Mouse (Mus musculus): ENCODE measurements at regions not wholly inside any gene's neighbourhood (a gene's known extent, or its start where the extent isn't known, plus 50 kb on each side); places are given as distances from the start of the nearest gene placed in this dataset.

DNA sequence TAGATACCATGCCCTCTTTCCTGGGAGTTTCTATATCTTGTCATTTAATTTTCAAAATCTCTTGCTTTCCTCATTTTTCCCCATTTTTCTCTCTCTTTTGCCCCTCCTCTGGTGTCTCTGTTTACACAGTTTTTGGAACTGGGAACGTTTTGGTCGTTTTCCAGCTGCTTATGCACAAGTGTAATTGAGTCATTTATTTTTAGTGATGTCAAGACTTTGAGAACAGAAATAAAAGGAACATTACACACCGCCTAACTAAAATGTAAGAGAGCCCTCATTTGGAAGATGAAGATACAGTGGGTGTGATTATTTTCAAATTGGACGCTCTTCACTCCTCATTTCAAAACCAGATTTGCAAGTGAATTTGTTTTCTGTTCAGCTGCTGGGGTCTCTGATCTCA, 176.0 kb upstream of the Zfp462 start:
- TF ChIP-seq POLR2A (IDR thresholded peaks at IDR 0.05; ENCODE audit: insufficient read depth, low read depth, low read length), result no peak
- TF ChIP-seq CTCF (IDR thresholded peaks at IDR 0.05; ENCODE audit: insufficient read depth, low read depth, low read length), result no peak
